Mouse (Mus musculus): ENCODE data around the gene Pde11a. TPM values are rescaled to one million over a fixed set of nuclear protein-coding genes. Genes with fewer than 3 reads are reported as not detected.

Gene Pde11a
- polyA plus RNA-seq, 1 experiment from 2014 or later: 0.73 TPM

GRCm38 (mm10) chr2:76367188-76367922, 28.8 kb upstream of the Pde11a start:
- 21% methylated on average over 9 of the region's 9 CpGs for WGBS
- no peak overlapping the region for H3K4me3 ChIP-seq (replicated peaks; ENCODE audit: low read length)
- H3K4me1 ChIP-seq (replicated peaks; ENCODE audit: control insufficient read depth, insufficient read depth, low read length): peaks cover 8% of the 10 kb centered on the region
- H3K27me3 ChIP-seq (replicated peaks; ENCODE audit: control insufficient read depth, insufficient read depth, low read length): no peaks in the 10 kb centered on the region
- ATAC-seq: no peak
- H3K27ac ChIP-seq (ENCODE audit: low read length): no peak overlapping the region
- H3K9ac ChIP-seq (replicated peaks; ENCODE audit: low read depth, low read length): no peak overlapping the region
- H3K9me3 ChIP-seq (ENCODE audit: control insufficient read depth, low read length): no peaks in the 10 kb centered on the region
- no peak overlapping the region for H3K4me2 ChIP-seq (ENCODE audit: low read length)
- 0 out of 2 replicates have a peak, but pooled peaks cover under 1% of the 10 kb centered on the region for H3K36me3 ChIP-seq (ENCODE audit: control insufficient read depth, insufficient read depth)

GRCm38 (mm10) chr2:76365811-76366210, 27.2 kb upstream of the Pde11a start:
- Histone ChIP-seq H3K27ac (ENCODE audit: low read length) (no peak overlapping the region), H3K9me3 (ENCODE audit: control insufficient read depth, low read length) (no peaks in the 10 kb centered on the region), H3K4me2 (ENCODE audit: low read length) (no peak overlapping the region), H3K9ac (replicated peaks; ENCODE audit: low read depth, low read length) (no peak overlapping the region), H3K4me1 (replicated peaks; ENCODE audit: control insufficient read depth, insufficient read depth, low read length) (peaks cover 4% of the 10 kb centered on the region), H3K4me3 (replicated peaks; ENCODE audit: low read length) (no peak overlapping the region), H3K36me3 (ENCODE audit: control insufficient read depth, insufficient read depth) (no peaks in the 10 kb centered on the region), H3K27me3 (replicated peaks; ENCODE audit: control insufficient read depth, insufficient read depth, low read length) (no peaks in the 10 kb centered on the region)
- no peak for ATAC-seq
- 77% methylated on average over 4 of the region's 4 CpGs for WGBS

GRCm38 (mm10) chr2:76362111-76362510, 23.5 kb upstream of the Pde11a start:
- WGBS: 63% methylated on average over 2 of the region's 2 CpGs
- Histone ChIP-seq H3K9me3 (ENCODE audit: control insufficient read depth, low read length) (no peaks in the 10 kb centered on the region), H3K27ac (ENCODE audit: low read length) (no peak overlapping the region), H3K27me3 (replicated peaks; ENCODE audit: control insufficient read depth, insufficient read depth, low read length) (no peaks in the 10 kb centered on the region), H3K4me2 (ENCODE audit: low read length) (no peak overlapping the region), H3K9ac (replicated peaks; ENCODE audit: low read depth, low read length) (no peak overlapping the region), H3K36me3 (ENCODE audit: control insufficient read depth, insufficient read depth) (no peaks in the 10 kb centered on the region), H3K4me1 (replicated peaks; ENCODE audit: control insufficient read depth, insufficient read depth, low read length) (no peaks in the 10 kb centered on the region), H3K4me3 (replicated peaks; ENCODE audit: low read length) (no peak overlapping the region)
- no peak for ATAC-seq

- H3K36me3 ChIP-seq (ENCODE audit: control insufficient read depth, insufficient read depth): no peaks in the 10 kb centered on the region
- no peak within 1 kb of the TSS for H3K27ac ChIP-seq (ENCODE audit: low read length)
- H3K4me1 ChIP-seq (replicated peaks; ENCODE audit: control insufficient read depth, insufficient read depth, low read length): no peaks in the 10 kb centered on the region
- ATAC-seq: no peak
- no peak within 1 kb of the TSS for H3K4me3 ChIP-seq (replicated peaks; ENCODE audit: low read length)
- WGBS: 90% methylated on average over 11 of the region's 11 CpGs
- no peak within 1 kb of the TSS for H3K4me2 ChIP-seq (ENCODE audit: low read length)
- no peaks in the 10 kb centered on the region for H3K27me3 ChIP-seq (replicated peaks; ENCODE audit: control insufficient read depth, insufficient read depth, low read length)
- H3K9ac ChIP-seq (replicated peaks; ENCODE audit: low read depth, low read length): no peak within 1 kb of the TSS
- no peaks in the 10 kb centered on the region for H3K9me3 ChIP-seq (ENCODE audit: control insufficient read depth, low read length)
These were observed 21.7 kb upstream of the Pde11a start, which contains the start of gene Cyct for GRCm38 (mm10) chr2:76360226-76360625. Cyct (minus strand) TSS chr2:76360450.

GRCm38 (mm10) chr2:76347839-76348238, 9.3 kb upstream of the Pde11a start:
- WGBS: 31% methylated on average over 6 of the region's 6 CpGs
- H3K4me2 ChIP-seq (ENCODE audit: low read length): no peak overlapping the region
- no peak overlapping the region for H3K9ac ChIP-seq (replicated peaks; ENCODE audit: low read depth, low read length)
- H3K4me3 ChIP-seq (replicated peaks; ENCODE audit: low read length): no peak overlapping the region
- H3K27me3 ChIP-seq (replicated peaks; ENCODE audit: control insufficient read depth, insufficient read depth, low read length): no peaks in the 10 kb centered on the region
- no peaks in the 10 kb centered on the region for H3K36me3 ChIP-seq (ENCODE audit: control insufficient read depth, insufficient read depth)
- H3K27ac ChIP-seq (ENCODE audit: low read length): peak overlapping the region; percentile 57; the same call in 1 of the 2 replicates
- peak; percentile 47; the same call in 1 of the 2 replicates for ATAC-seq
- no peaks in the 10 kb centered on the region for H3K4me1 ChIP-seq (replicated peaks; ENCODE audit: control insufficient read depth, insufficient read depth, low read length)
- no peaks in the 10 kb centered on the region for H3K9me3 ChIP-seq (ENCODE audit: control insufficient read depth, low read length)

- Histone ChIP-seq H3K9me3 (ENCODE audit: control insufficient read depth, low read length) (no peaks in the 10 kb centered on the region; the same call in 1 of the 2 replicates), H3K9ac (replicated peaks; ENCODE audit: low read depth, low read length) (no peak overlapping the region), H3K36me3 (ENCODE audit: control insufficient read depth, insufficient read depth) (no peaks in the 10 kb centered on the region), H3K4me1 (replicated peaks; ENCODE audit: control insufficient read depth, insufficient read depth, low read length) (peaks cover 9% of the 10 kb centered on the region), H3K27me3 (replicated peaks; ENCODE audit: control insufficient read depth, insufficient read depth, low read length) (no peaks in the 10 kb centered on the region), H3K27ac (ENCODE audit: low read length) (no peak overlapping the region), H3K4me2 (ENCODE audit: low read length) (no peak overlapping the region), H3K4me3 (replicated peaks; ENCODE audit: low read length) (no peak overlapping the region)
- WGBS: 84% methylated on average over 9 of the region's 9 CpGs
- no peak for ATAC-seq
These were observed 3.6 kb upstream of the Pde11a start for GRCm38 (mm10) chr2:76342146-76342545.

GRCm38 (mm10) chr2:76334596-76334995, 4.0 kb downstream of the Pde11a start:
- Histone ChIP-seq H3K9me3 (ENCODE audit: control insufficient read depth, low read length) (no peaks in the 10 kb centered on the region), H3K4me1 (replicated peaks; ENCODE audit: control insufficient read depth, insufficient read depth, low read length) (peaks cover 9% of the 10 kb centered on the region), H3K4me2 (ENCODE audit: low read length) (no peak overlapping the region), H3K9ac (replicated peaks; ENCODE audit: low read depth, low read length) (no peak overlapping the region), H3K27ac (ENCODE audit: low read length) (no peak overlapping the region), H3K4me3 (replicated peaks; ENCODE audit: low read length) (no peak overlapping the region), H3K36me3 (ENCODE audit: control insufficient read depth, insufficient read depth) (no peaks in the 10 kb centered on the region), H3K27me3 (replicated peaks; ENCODE audit: control insufficient read depth, insufficient read depth, low read length) (no peaks in the 10 kb centered on the region)
- 73% methylated on average over 5 of the region's 5 CpGs for WGBS
- ATAC-seq: no peak

GRCm38 (mm10) chr2:76332161-76332805, 6.3 kb downstream of the Pde11a start:
- 79% methylated on average over 11 of the region's 11 CpGs for WGBS

GRCm38 (mm10) chr2:76330081-76330480, 8.5 kb downstream of the Pde11a start:
- H3K4me1 ChIP-seq (replicated peaks; ENCODE audit: control insufficient read depth, insufficient read depth, low read length): no peaks in the 10 kb centered on the region
- 89% methylated on average over 5 of the region's 5 CpGs for WGBS
- H3K4me2 ChIP-seq (ENCODE audit: low read length): no peak overlapping the region
- H3K9me3 ChIP-seq (ENCODE audit: control insufficient read depth, low read length): no peaks in the 10 kb centered on the region
- no peak overlapping the region for H3K9ac ChIP-seq (replicated peaks; ENCODE audit: low read depth, low read length)
- no peak for ATAC-seq
- no peak overlapping the region for H3K4me3 ChIP-seq (replicated peaks; ENCODE audit: low read length)
- H3K27ac ChIP-seq (ENCODE audit: low read length): no peak overlapping the region
- no peaks in the 10 kb centered on the region for H3K36me3 ChIP-seq (ENCODE audit: control insufficient read depth, insufficient read depth)
- no peaks in the 10 kb centered on the region for H3K27me3 ChIP-seq (replicated peaks; ENCODE audit: control insufficient read depth, insufficient read depth, low read length)

More at GRCm38 (mm10) chr2:76332161-76332805, 6.3 kb downstream of the Pde11a start:
- no peak for ATAC-seq
- no peak overlapping the region for H3K4me3 ChIP-seq (replicated peaks; ENCODE audit: low read length)
- no peak overlapping the region for H3K4me2 ChIP-seq (ENCODE audit: low read length)
- no peaks in the 10 kb centered on the region for H3K4me1 ChIP-seq (replicated peaks; ENCODE audit: control insufficient read depth, insufficient read depth, low read length)
- no peak overlapping the region for H3K27ac ChIP-seq (ENCODE audit: low read length)
- H3K9me3 ChIP-seq (ENCODE audit: control insufficient read depth, low read length): no peaks in the 10 kb centered on the region
- H3K9ac ChIP-seq (replicated peaks; ENCODE audit: low read depth, low read length): no peak overlapping the region
- H3K27me3 ChIP-seq (replicated peaks; ENCODE audit: control insufficient read depth, insufficient read depth, low read length): no peaks in the 10 kb centered on the region
- H3K36me3 ChIP-seq (ENCODE audit: control insufficient read depth, insufficient read depth): no peaks in the 10 kb centered on the region

All from forebrain, embryonic 16.5 days (tissue).